Mouse (Mus musculus): ENCODE data around the gene Ncor2.

DNA sequence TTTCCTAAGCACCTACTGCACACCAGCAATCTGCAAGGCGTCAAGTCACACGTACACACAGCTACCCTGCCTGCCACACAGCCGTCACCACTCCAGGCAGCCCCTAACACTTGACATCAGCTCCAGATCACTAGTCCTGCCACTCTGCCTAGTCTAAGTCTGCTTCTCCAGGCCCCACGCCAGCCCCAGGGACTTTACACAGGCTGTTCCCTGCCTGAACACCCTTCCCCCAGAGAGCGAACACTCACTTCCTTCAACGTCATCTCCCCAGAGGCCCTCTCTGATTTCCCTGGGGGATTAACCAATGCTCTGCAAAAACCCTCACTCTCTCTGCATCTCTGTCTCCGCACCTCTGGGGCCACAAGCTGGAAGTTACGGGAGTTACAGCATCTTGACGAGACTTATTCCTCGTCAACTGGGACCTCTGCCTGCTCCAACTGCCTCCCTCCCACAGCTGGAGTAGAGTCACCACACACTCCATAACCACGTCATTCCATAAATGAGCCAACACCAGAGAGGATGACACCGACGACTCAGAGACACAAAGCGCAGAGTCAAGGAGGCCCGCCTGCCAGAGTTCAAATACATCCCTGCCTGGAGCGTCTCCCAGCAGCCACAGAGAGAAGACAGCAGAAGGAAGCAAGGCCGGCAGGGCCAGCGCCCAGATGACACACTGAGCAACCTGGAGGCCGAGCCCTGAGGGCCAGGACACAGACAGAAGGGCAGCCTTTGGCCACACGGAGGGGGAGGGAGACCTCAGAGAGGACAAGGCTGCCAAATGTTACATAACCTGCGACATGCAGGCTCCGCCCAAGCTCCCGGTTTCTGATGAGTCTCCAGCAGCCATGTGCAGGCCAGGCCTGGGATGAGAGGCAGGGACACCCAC, 126.2 kb downstream of the Ncor2 start:
- TF ChIP-seq CTCF (IDR thresholded peaks at IDR 0.05; ENCODE audit: low read depth, low read length) = no peak
- TF ChIP-seq POLR2A (IDR thresholded peaks at IDR 0.05; ENCODE audit: borderline replicate concordance, low read depth, low read length) = no peak
